Mouse (Mus musculus) urinary bladder, postnatal 4 days (tissue): Measurements from ENCODE around the gene Ncoa3.
A peak's percentile ranks its signal among the peaks of the same experiment; 100 is the strongest.

Experiments
- DNase-seq, 2 experiments: peaks; one replicate each; pipeline ENCODE4 v3.0.0; 2021 to 2022; ENCODE audit warnings: low spot score in 2 of 2

Ncoa3 gene

DNA sequence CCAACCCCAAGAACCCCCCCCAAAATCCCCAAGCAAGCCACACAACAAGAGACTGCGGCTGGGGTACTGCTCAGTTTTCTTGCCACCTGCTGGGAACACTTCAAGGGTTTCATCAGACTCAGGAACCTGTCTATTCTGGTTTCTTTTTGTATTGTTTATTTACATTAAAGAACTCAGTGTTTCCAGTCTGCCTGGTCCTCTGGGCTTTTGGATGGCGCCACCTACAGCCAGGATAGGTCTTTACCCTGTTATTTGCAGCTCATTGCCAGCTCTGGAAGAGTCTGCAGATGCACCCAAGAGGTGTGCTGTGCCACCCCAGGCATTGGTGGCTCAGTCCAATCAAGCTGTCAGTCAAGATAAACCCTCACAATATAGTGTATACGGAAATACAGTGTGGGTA is 43.3 kb downstream of the Ncoa3 start:
- peak in 1 of 2 experiments; percentile 32 for DNase-seq

DNA sequence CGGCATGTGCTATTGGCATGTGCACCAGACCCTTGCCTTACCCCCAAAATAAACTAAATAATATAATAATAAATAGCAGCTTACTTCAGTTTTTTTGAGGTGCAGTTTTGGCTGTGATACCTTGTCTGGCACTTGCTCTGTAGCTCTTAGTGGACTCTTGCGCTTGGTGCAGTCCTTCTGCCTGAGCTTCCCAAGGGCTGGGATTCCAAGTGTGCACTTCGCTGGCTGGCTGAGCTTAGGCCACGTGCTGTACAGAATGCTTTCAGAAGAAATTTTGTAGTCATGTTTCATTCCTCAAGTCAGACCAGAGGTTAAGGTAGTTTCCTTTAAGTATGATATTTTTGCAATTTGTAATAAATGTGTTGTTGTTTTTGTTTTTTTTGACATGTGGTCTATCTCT is 47.2 kb downstream of the Ncoa3 start:
- DNase-seq: no peak

DNA sequence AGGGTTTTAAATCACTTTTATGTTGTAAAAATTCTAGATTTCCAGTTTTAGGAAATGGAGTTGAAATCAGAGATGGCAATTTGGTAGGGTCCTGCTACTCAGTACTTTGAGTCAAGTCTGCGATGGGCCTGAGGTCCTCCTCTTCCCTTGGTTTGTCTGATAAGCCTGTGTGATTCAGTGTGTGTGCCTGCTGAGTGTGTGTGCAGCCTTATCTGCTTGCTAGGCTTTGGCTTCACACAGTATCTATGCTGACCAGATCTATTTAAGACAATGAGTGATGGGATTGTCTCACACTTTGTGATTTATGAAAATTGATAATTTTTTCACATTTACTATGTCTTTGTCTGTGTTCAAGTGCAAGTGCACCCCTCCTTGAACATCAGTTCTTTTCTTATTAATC is 50.1 kb downstream of the Ncoa3 start:
- no peak for DNase-seq

- no peak for DNase-seq
Observed at GRCm38 (mm10) chr2:166045006-166045405, 52.6 kb downstream of the Ncoa3 start.

DNA sequence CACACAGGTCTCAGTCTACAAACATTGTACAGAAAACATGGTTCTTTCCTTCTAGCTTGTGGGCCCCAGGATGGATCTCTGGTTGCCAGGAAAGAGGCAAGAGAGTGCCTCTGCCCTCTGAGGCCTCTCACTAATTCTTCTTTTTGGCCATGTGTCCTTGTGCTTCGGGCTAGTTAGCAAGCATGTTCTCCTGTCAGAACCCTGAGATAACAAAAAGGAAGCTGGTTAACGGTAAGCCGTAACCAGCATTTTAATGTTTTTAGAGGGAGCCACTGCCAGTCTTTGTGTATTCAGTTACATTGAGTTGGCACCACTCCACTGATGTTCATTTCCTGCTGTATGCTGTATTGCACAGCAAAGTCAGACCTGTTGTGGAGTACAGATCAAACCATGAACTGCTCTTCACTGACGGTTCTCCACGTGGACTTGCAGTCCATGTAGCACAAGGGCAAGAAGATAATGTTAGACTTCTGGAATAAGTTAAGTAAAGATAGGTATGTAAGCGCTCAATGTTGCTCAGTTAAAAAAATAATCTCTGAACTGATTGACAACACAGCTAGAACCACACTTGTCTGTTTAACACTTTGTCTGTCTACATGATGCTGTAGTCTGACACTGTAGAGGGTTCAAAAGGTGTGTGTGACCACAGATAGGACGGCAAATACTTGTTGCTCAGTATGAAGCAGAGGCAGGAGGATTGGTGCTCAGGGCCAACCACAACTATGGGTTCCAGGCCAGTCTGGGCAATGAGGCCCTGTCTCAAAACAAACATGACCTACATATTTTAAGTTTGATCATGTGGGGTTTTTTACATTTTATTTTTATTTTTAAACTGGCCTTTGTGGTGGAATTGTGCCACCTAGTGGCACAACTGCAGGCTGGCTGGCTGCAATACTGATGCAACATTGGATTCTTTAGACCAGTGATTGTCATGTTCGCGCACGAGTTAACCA is 53.4 kb downstream of the Ncoa3 start:
- no peak for DNase-seq

DNA sequence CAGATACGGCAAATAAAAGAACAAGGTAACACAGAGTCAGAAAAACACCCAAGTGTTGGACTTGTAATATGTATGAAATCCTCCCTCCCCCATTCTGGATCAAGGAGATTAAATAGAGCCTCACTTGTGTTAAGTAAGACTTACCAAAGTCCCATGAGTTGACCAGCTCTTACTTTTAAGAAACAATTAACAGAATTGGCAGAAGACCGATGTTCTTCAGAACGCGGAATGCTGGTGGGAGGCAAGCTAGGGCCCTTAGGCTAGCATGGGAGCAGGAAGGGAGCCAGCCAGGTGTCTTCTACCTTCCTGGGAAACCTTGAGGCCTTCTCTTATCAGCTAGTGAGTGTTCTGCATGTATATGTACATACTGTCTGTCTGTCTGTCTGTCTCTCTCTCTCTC is 55.5 kb downstream of the Ncoa3 start:
- no peak for DNase-seq

- no peak for DNase-seq
Observed at GRCm38 (mm10) chr2:166048852-166049251, 56.4 kb downstream of the Ncoa3 start.

- no peak for DNase-seq
Observed at GRCm38 (mm10) chr2:166051421-166051820, 59.0 kb downstream of the Ncoa3 start.

GRCm38 (mm10) chr2:166051966-166052365 is 59.5 kb downstream of the Ncoa3 start:
- no peak for DNase-seq

DNA sequence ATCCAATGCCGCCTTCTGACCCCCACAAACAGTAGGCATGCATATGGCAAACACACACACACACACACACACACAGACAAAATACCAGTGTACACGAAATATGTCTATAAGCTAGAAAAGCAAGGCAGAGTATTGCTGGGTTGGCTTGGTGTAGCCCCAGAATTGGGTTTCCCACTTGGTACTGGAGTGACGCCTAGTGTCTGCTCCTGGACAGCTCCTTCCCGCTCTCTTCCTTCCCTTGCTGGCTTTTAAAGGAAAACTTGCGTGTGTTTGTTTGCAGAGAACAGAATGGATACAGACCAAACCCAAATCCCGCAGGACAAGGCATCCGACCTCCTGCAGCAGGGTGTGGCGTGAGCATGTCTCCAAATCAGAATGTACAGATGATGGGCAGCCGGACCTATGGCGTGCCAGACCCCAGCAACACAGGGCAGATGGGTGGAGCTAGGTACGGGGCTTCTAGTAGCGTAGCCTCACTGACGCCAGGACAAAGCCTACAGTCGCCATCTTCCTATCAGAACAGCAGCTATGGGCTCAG is 61.6 kb downstream of the Ncoa3 start:
- DNase-seq: no peak

GRCm38 (mm10) chr2:166059684-166060423 is 67.4 kb downstream of the Ncoa3 start:
- DNase-seq: peak in 1 of 2 experiments; percentile 78

GRCm38 (mm10) chr2:166062008-166062407 is 69.6 kb downstream of the Ncoa3 start:
- DNase-seq: no peak

- no peak for DNase-seq
Observed at GRCm38 (mm10) chr2:166062431-166062830, 70.0 kb downstream of the Ncoa3 start.

DNA sequence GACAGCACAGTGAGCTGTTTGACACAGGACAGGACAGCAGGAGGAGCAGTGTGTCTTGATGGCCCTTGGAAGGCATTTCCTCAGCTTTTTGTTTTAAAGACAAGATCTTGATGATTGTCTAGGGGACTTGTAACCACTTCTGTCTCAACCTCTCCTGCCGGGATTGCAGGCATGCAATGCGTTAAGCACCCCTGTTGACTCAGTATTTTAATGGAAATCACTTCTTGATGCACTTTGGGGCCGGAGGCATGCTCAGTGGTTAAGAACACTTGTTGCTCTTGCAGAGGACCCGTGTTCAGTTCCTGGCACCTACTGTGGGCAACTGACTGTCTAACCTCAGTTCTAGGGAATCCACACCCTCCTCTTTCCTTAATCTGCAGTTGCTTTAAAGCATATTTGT is 74.0 kb downstream of the Ncoa3 start:
- no peak for DNase-seq

DNA sequence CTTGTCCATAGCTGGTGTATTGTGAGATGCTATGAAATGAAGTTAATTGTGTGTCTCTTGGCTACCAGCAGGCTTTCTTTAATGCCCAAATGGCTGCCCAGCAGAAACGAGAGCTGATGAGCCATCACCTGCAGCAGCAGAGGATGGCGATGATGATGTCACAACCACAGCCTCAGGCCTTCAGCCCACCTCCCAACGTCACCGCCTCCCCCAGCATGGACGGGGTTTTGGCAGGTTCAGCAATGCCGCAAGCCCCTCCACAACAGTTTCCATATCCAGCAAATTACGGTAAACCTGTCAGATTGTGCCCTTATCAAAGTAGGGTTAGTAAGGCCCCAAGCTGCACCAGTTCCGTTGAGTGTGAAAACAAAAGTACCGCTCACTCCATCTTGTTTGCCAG is 75.8 kb downstream of the Ncoa3 start:
- DNase-seq: peak in 1 of 2 experiments; percentile 58

DNA sequence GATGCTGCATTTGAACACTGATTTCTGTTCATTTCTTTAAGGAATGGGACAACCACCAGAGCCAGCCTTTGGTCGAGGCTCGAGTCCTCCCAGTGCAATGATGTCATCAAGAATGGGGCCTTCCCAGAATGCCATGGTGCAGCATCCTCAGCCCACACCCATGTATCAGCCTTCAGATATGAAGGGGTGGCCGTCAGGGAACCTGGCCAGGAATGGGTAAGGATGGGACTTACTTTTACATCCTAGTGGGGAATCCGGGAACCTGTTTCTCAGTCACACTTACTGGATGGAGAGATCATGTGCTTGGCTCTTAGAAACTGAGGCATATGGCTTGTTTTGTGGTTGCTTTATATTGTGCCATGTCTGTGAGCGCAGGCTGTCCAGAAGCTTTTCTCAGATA is 76.7 kb downstream of the Ncoa3 start:
- DNase-seq: peak in 1 of 2 experiments; percentile 57

DNA sequence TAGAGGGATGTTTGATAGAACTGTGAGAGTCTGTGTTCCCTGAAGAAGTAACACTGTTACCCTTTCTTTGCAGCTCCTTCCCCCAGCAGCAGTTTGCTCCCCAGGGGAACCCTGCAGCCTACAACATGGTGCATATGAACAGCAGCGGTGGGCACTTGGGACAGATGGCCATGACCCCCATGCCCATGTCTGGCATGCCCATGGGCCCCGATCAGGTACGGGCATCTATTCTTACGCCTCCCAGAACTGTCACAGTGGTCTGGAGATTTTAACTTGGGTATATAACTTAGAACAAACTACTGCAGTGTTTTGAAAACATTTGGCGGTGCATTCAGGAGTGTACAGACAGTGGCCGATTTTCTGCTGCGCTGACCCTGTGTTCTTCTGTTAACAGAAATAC is 77.3 kb downstream of the Ncoa3 start:
- peak in 1 of 2 experiments; percentile 56 for DNase-seq

DNA sequence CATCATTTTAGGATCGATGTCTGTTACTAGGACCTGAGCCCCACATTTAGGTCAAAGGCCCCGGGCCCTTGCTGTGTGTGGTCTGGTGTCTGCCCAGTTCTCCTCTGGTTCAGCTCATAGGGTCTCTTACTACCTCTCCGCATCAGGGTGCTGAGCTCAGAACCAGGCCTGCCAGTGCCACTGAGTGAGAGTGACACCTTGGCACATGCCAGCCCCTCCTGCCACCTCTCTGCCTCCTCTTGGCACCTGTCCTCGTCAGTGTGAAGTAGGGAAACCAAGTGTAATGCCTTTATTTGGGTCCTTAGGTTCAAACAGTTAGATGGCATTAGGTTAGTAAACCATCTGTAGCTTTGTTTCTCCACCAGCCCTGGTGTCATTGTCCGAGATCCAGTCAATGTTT is 79.0 kb downstream of the Ncoa3 start:
- DNase-seq: peak in 1 of 2 experiments; percentile 57

DNA sequence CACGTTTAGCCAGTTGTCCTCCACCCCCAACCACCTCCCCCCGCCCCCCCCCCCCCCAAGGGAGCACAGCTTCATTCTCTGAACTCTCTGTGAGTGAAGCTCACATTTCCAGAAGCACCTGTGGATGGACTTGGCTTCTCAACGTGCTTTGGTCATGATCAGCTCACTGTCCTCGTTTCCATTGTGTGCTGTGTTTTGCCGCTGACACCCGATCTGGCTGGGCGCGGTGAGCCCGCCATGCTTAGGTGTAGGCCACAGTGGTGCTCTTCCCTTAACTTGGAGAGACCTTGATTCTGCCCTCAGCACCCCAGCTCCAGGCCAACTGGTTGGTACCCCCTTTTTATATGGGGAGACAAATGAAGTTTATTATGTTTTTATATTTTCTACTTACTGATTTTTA is 79.5 kb downstream of the Ncoa3 start:
- DNase-seq: no peak

DNA sequence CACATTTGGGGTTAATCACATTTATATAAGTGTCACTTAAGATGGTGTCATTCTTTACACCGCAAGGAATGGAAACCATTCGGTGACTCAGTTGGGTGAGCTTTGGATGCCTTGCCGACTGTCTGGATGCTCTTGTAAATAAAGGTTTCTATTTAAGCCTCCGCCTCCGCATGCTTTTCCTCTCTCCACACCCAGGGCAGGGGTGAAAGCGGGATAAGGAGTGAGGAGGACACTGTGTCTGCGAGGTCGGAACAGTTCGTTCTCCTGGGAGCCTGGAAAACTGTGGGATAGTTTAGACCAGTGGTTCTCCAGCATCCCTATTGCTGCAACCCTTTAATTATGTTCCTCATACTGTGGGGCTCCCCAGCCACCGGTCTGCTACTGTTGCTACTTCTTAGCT is 80.6 kb downstream of the Ncoa3 start:
- DNase-seq: no peak

- no peak for DNase-seq
Observed at GRCm38 (mm10) chr2:166074322-166074721, 81.9 kb downstream of the Ncoa3 start.

GRCm38 (mm10) chr2:166077371-166077770 is 84.9 kb downstream of the Ncoa3 start:
- no peak for DNase-seq

- no peak for DNase-seq
Observed at GRCm38 (mm10) chr2:166079231-166079630, 86.8 kb downstream of the Ncoa3 start.
